Mouse (Mus musculus) adrenal gland, postnatal 4 days (tissue): ENCODE measurements around the gene Gtsf1l. TPM values are rescaled to one million over a fixed set of nuclear protein-coding genes. Genes with fewer than 3 reads are reported as not detected.
A peak's percentile ranks its signal among the peaks of the same experiment; 100 is the strongest.

Experiments
- DNase-seq, 2 experiments: peaks; one replicate each; pipeline ENCODE4 v3.0.0; 2021 to 2022; ENCODE audit warnings: low spot score in 2 of 2, mixed read lengths in 2 of 2
- microRNA-seq: library from miRNA; unstranded; fragments of <30 nt; microRNA quantifications from one replicate; pipeline ENCODE4 v1.2.0, GENCODE M21; 2021
- total RNA-seq, 2 experiments: library from RNA; stranded (reverse); gene quantifications; 2 replicates each; pipeline ENCODE4 v1.2.3; 2021

Gtsf1l gene
- total RNA-seq, 2 experiments from 2014 or later = not detected

GRCm38 (mm10) chr2:163052826-163053225 lies 34.8 kb downstream of the Gtsf1l start:
- DNase-seq = no peak

- no peak for DNase-seq
These were observed 35.6 kb downstream of the Gtsf1l start for GRCm38 (mm10) chr2:163052101-163052500.

DNA sequence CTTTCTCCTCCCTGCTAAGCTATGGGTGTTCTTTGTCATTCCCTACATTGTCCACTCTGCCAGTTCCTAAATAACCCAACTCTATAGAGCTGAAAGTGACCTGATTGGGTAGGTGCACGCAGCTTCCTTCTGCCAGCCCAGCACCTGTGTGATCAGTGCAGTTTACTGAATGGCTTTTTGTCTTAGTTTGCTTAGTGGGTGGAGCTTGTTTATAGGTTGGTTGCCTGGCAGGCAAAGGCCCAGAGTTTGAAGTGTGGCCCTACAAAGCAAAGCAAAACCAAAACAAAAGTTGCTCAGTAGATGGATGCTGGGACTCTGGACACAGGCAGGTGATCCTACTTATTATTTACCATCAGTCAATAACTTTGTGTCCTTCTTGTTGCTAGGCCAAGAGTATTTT lies 36.0 kb downstream of the Gtsf1l start:
- no peak for DNase-seq

GRCm38 (mm10) chr2:163049116-163049515 lies 38.5 kb downstream of the Gtsf1l start:
- no peak for DNase-seq

DNA sequence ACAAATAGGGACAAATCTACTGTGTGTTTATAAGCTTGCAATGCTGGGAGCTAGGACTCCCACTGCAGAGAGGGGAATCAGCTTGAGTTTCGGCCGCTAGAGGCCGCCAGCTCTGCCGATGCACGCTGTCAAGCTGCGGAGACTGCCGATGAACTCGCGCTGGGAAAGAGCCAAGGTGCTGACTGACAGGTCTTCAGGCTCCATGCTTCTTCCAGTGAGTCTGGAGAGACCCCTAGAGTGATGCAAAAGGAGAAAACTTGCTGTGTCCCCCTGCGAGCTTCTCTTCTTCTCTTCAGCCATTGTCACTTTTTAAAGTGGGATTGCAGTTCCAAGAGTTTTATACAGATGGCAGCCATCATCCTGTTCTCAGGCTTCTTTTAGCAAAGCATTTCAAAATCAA lies 39.5 kb downstream of the Gtsf1l start:
- DNase-seq = peak; percentile 32 to 46

GRCm38 (mm10) chr2:163039940-163040339 lies 47.7 kb downstream of the Gtsf1l start:
- no peak for DNase-seq

Small RNA genes within 50 kb of the gene (microRNA-seq; reads per million reads assigned to microRNA genes)
- gene Gm22174 (not detected), gene Mir7003 (not detected)

Other genes with a start within 250 kb of the Gtsf1l start
- gene Srsf6, start 156.3 kb downstream of the Gtsf1l start, total RNA-seq = 100 to 1,000 TPM; 244 to 280 TPM
- gene L3mbtl1, start 144.4 kb downstream of the Gtsf1l start, total RNA-seq = 1 to 10 TPM in 1 of 2 experiments, under 1 TPM in 1; 0.53 to 1.0 TPM
- gene Sgk2, start 100.5 kb downstream of the Gtsf1l start, total RNA-seq = 1 to 10 TPM; 1.9 to 3.6 TPM
- gene Ift52, start 70.5 kb downstream of the Gtsf1l start, total RNA-seq = 10 to 100 TPM; 56.6 to 62.0 TPM
- 10 to 100 TPM; 20.4 to 24.0 TPM for gene Mybl2, start 33.2 kb downstream of the Gtsf1l start, total RNA-seq
- 1 to 10 TPM; 8.0 to 9.5 TPM for gene Tox2, start 115.3 kb upstream of the Gtsf1l start, total RNA-seq